Mouse (Mus musculus): ENCODE data around the gene Gm44596.

Gm44596 gene

GRCm38 (mm10) chr6:128425046-128425445 lies 49.7 kb downstream of the Gm44596 start:
- in situ Hi-C loops (cut with MboI, MseI) = loop anchor here (10.0 kb wide), 1 partner anchor 1320 kb away; the partner anchor contains the start of gene Tigar

- in situ Hi-C loops (cut with MboI, MseI) = loop anchor here (10.0 kb wide), 1 partner anchor 1323 kb away; the partner anchor contains the start of gene Tigar
Observed at GRCm38 (mm10) chr6:128427571-128427970, 52.3 kb downstream of the Gm44596 start.

GRCm38 (mm10) chr6:128429300-128429699 lies 54.0 kb downstream of the Gm44596 start:
- in situ Hi-C loops (cut with MboI, MseI) = loop anchor here (10.0 kb wide), 1 partner anchor 1324 kb away; the partner anchor contains the start of gene Tigar

GRCm38 (mm10) chr6:128429826-128430225 lies 54.5 kb downstream of the Gm44596 start:
- in situ Hi-C loops (cut with MboI, MseI) = loop anchor here (10.0 kb wide), 3 partner anchors 795 to 1325 kb away; partner anchors contain the start of gene Tigar

- in situ Hi-C loops (cut with MboI, MseI) = loop anchor here (10.0 kb wide), 2 partner anchors 792 to 978 kb away; no protein-coding TSS in a partner anchor
Observed at GRCm38 (mm10) chr6:128432356-128432915, 57.1 kb downstream of the Gm44596 start.

GRCm38 (mm10) chr6:128433566-128433965 lies 58.3 kb downstream of the Gm44596 start:
- in situ Hi-C loops (cut with MboI, MseI) = loop anchor here (10.0 kb wide), 2 partner anchors 791 to 979 kb away; no protein-coding TSS in a partner anchor

GRCm38 (mm10) chr6:128435474-128435873 lies 60.2 kb downstream of the Gm44596 start:
- in situ Hi-C loops (cut with MboI, MseI) = loop anchor here (10.0 kb wide), 2 partner anchors 789 to 981 kb away; no protein-coding TSS in a partner anchor

GRCm38 (mm10) chr6:128436356-128437005 lies 61.2 kb downstream of the Gm44596 start:
- in situ Hi-C loops (cut with MboI, MseI) = loop anchor here (10.0 kb wide), 2 partner anchors 788 to 982 kb away; no protein-coding TSS in a partner anchor

GRCm38 (mm10) chr6:128437288-128437687 lies 62.0 kb downstream of the Gm44596 start:
- in situ Hi-C loops (cut with MboI, MseI) = loop anchor here (10.0 kb wide), 2 partner anchors 788 to 982 kb away; no protein-coding TSS in a partner anchor

GRCm38 (mm10) chr6:128437731-128438316 lies 62.5 kb downstream of the Gm44596 start:
- in situ Hi-C loops (cut with MboI, MseI) = loop anchor here (10.0 kb wide), 2 partner anchors 787 to 983 kb away; no protein-coding TSS in a partner anchor

GRCm38 (mm10) chr6:128438317-128438870 lies 63.1 kb downstream of the Gm44596 start, which contains the start of gene Fkbp4:
Gene Fkbp4, minus strand, starts transcription at chr6:128438677.
- in situ Hi-C loops (cut with MboI, MseI) = loop anchor here (10.0 kb wide), 2 partner anchors 786 to 984 kb away; no protein-coding TSS in a partner anchor

- in situ Hi-C loops (cut with MboI, MseI) = loop anchor here (10.0 kb wide), 2 partner anchors 786 to 984 kb away; no protein-coding TSS in a partner anchor
Observed at GRCm38 (mm10) chr6:128438871-128439341, 63.6 kb downstream of the Gm44596 start.

- in situ Hi-C loops (cut with MboI, MseI) = no loop called here
Observed at GRCm38 (mm10) chr6:128440238-128440637, 64.9 kb downstream of the Gm44596 start.

- in situ Hi-C loops (cut with MboI, MseI) = no loop called here
Observed at GRCm38 (mm10) chr6:128445761-128446535, 70.6 kb downstream of the Gm44596 start.

GRCm38 (mm10) chr6:128447063-128447462 lies 71.8 kb downstream of the Gm44596 start:
- in situ Hi-C loops (cut with MboI, MseI) = no loop called here

- in situ Hi-C loops (cut with MboI, MseI) = no loop called here
Observed at GRCm38 (mm10) chr6:128455835-128456605, 80.7 kb downstream of the Gm44596 start.
